Mouse (Mus musculus) hindbrain, embryonic 15.5 days (tissue): ENCODE measurements around the gene Wfdc11. TPM values are rescaled to one million over a fixed set of nuclear protein-coding genes. Genes with fewer than 3 reads are reported as not detected.

ENCODE experiments used
- ATAC-seq: fragments of 200-750 bp; cut with Nextera tagmentation; 2 replicates; pipeline ENCODE4 v1.8.0; 2017; ENCODE audit warnings: low read depth, moderate number of reproducible peaks, moderate TSS enrichment; ENCODE audit not compliant: low FRiP score
- H3K27ac ChIP-seq: fragments of 300-500 bp; sonication (generic); replicated peaks from 2 replicates; pipeline ENCODE4 v1.5.1; 2015; ENCODE audit warnings: mild to moderate bottlenecking, inconsistent platforms
- H3K27me3 ChIP-seq: fragments of 300-500 bp; sonication (generic); 2 replicates; pipeline ENCODE4 v1.6.1; 2015; ENCODE audit warnings: control low read depth, inconsistent platforms
- H3K36me3 ChIP-seq: fragments of 300-500 bp; sonication (generic); 2 replicates; pipeline ENCODE4 v1.6.1; 2015; ENCODE audit warnings: control low read depth, inconsistent platforms
- H3K4me1 ChIP-seq: fragments of 300-500 bp; sonication (generic); replicated peaks from 2 replicates; pipeline ENCODE4 v1.6.1; 2015; ENCODE audit warnings: control low read depth, inconsistent platforms
- H3K4me2 ChIP-seq: fragments of 300-500 bp; sonication (generic); 2 replicates; pipeline ENCODE4 v1.6.1; 2015; ENCODE audit warnings: moderate library complexity, mild to moderate bottlenecking, inconsistent platforms
- H3K4me3 ChIP-seq: fragments of 300-500 bp; sonication (generic); 2 replicates; pipeline ENCODE4 v1.5.1; 2015; ENCODE audit warnings: mild to moderate bottlenecking, inconsistent platforms
- H3K9ac ChIP-seq: fragments of 300-500 bp; sonication (generic); 2 replicates; pipeline ENCODE4 v1.6.1; 2015; ENCODE audit warnings: inconsistent platforms
- H3K9me3 ChIP-seq: fragments of 300-500 bp; sonication (generic); 2 replicates; pipeline ENCODE4 v1.6.1; 2016; ENCODE audit warnings: control low read depth, inconsistent platforms
- WGBS: fragments of 180-500 bp; shearing (Covaris S2); methylation state at CpG from one replicate; pipeline ENCODE4 v1.1.7; 2015; 5-methylcytosine and 5-hydroxymethylcytosine counted together
- polyA plus RNA-seq: library from polyadenylated mRNA; unstranded; fragments of >200 nt; fragmentation: Nextera tagmentation; extraction: Ambion mirVana; gene quantifications from 2 replicates; pipeline ENCODE4 v1.2.1, GENCODE M21; 2015

Gene Wfdc11
- polyA plus RNA-seq, 1 experiment from 2014 or later = not detected

- WGBS = 24% methylated on average over 19 of the region's 19 CpGs
Measured at GRCm38 (mm10) chr2:164678848-164679625, 5.2 kb upstream of the Wfdc11 start.

DNA sequence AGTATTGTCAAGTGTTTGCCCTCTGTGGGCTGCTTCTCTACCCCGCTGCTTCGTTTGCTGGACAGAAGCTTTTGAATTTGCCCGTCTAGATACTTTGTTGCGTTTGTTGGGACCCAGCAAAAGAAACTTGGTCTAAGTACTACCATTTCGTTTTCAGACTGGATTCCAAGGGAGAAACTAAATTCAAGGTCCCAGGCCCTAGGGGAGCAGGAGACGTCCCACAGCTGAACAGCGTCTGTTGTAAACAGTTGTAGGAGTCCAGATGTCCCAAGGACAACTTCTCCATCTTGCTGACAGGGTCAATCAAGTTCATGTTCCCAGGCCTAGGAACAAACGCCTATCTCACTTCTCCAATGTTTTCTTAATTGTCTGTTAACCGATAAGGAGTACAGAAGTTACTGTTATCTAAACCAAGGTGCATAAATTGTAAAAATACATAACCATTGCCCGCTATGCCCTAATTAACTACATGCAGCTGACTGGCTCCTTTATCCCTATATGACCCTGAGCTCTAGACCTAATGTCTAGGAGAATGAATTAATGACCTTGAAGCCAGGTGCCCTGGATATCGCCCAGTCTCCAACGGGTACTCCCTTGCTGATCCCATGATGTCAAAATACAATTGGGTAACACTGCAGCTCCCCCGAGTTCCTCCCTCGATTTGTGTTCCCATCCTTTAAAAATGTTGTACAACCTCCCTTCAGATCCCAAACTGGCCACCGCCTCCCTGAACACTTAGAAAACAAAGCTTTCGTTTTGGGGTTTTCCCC, 3.2 kb upstream of the Wfdc11 start:
- H3K4me2 ChIP-seq = no peak overlapping the region
- ATAC-seq = no peak
- WGBS = 89% methylated on average over 16 of the region's 16 CpGs

More at GRCm38 (mm10) chr2:164678848-164679625, 5.2 kb upstream of the Wfdc11 start:
- peak; percentile 71 for ATAC-seq
- Histone ChIP-seq H3K27me3 (no peaks in the 10 kb centered on the region), H3K27ac (no peak overlapping the region), H3K9ac (no peak overlapping the region), H3K4me3 (peak overlapping the region; percentile 33), H3K36me3 (no peaks in the 10 kb centered on the region), H3K4me1 (peaks cover 9% of the 10 kb centered on the region), H3K9me3 (no peaks in the 10 kb centered on the region), H3K4me2 (peak overlapping the region; percentile 50)

GRCm38 (mm10) chr2:164676103-164676502, 2.2 kb upstream of the Wfdc11 start:
- Histone ChIP-seq H3K36me3 (no peaks in the 10 kb centered on the region), H3K4me3 (no peak overlapping the region), H3K4me2 (no peak overlapping the region), H3K4me1 (peaks cover 9% of the 10 kb centered on the region), H3K27me3 (no peaks in the 10 kb centered on the region), H3K27ac (no peak overlapping the region), H3K9me3 (no peaks in the 10 kb centered on the region), H3K9ac (no peak overlapping the region)
- ATAC-seq = no peak
- 80% methylated on average over 7 of the region's 7 CpGs for WGBS

More for the DNA sequence above, 3.2 kb upstream of the Wfdc11 start:
- H3K4me1 ChIP-seq = peaks cover 9% of the 10 kb centered on the region
- H3K4me3 ChIP-seq = no peak overlapping the region
- no peaks in the 10 kb centered on the region for H3K36me3 ChIP-seq
- H3K27me3 ChIP-seq = no peaks in the 10 kb centered on the region
- H3K27ac ChIP-seq = no peak overlapping the region
- no peak overlapping the region for H3K9ac ChIP-seq
- H3K9me3 ChIP-seq = no peaks in the 10 kb centered on the region

DNA sequence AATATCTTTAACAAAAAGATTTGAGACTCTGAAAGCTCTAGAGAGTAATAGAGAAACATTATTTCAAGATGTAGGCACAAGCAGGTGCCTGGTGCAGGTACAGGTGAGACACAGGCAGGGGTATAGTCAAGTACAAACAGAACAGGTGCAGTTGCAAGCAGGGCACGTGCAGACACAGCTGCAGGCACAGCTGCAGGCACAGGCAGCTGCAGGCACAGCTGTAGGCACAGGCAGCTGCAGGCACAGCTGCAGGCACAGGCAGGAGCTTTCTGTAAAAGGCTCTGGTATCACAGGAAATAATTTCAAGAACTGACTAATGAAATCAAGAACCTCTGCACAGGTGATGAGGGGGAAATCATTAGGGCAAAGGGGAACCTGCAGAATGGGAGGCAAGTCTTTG, 2.9 kb downstream of the Wfdc11 start:
- Histone ChIP-seq H3K4me2 (no peak overlapping the region), H3K4me1 (no peaks in the 10 kb centered on the region), H3K27ac (no peak overlapping the region), H3K9ac (no peak overlapping the region), H3K9me3 (no peaks in the 10 kb centered on the region), H3K27me3 (no peaks in the 10 kb centered on the region), H3K36me3 (no peaks in the 10 kb centered on the region), H3K4me3 (no peak overlapping the region)
- 15% methylated on average over 1 of the region's 1 CpGs for WGBS
- ATAC-seq = no peak

DNA sequence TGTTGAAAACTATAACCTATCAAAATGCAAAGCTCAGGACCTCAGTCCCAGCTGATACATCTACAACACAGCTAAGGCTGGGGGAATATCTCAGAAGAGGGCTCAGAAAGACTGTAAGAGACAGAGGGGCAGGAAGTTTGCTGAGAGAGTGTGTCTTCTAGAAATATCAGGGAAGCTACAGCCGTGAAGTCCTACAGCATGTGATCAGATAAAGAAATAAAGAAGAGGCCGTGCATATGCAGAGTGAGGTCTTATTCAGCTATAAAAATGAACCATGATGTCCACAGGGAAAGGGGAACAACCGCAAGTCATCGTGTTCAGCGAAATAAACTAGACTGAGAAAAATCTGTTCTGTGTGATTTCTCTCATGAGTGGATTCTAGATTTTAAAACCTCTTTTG, 3.6 kb downstream of the Wfdc11 start:
- 89% methylated on average over 5 of the region's 5 CpGs for WGBS
- H3K4me3 ChIP-seq = no peak overlapping the region

GRCm38 (mm10) chr2:164664851-164665250, 9.0 kb downstream of the Wfdc11 start:
- ATAC-seq = no peak
- 90% methylated on average over 7 of the region's 7 CpGs for WGBS
- no peaks in the 10 kb centered on the region for H3K36me3 ChIP-seq
- no peaks in the 10 kb centered on the region for H3K27me3 ChIP-seq
- no peaks in the 10 kb centered on the region for H3K9me3 ChIP-seq
- no peak overlapping the region for H3K27ac ChIP-seq
- H3K4me1 ChIP-seq = no peaks in the 10 kb centered on the region
- no peak overlapping the region for H3K4me3 ChIP-seq
- no peak overlapping the region for H3K9ac ChIP-seq
- H3K4me2 ChIP-seq = no peak overlapping the region

More for the DNA sequence above, 3.6 kb downstream of the Wfdc11 start:
- Histone ChIP-seq H3K9me3 (no peaks in the 10 kb centered on the region), H3K27me3 (no peaks in the 10 kb centered on the region), H3K36me3 (no peaks in the 10 kb centered on the region), H3K4me1 (no peaks in the 10 kb centered on the region), H3K4me2 (no peak overlapping the region), H3K9ac (no peak overlapping the region), H3K27ac (no peak overlapping the region)
- ATAC-seq = no peak

DNA sequence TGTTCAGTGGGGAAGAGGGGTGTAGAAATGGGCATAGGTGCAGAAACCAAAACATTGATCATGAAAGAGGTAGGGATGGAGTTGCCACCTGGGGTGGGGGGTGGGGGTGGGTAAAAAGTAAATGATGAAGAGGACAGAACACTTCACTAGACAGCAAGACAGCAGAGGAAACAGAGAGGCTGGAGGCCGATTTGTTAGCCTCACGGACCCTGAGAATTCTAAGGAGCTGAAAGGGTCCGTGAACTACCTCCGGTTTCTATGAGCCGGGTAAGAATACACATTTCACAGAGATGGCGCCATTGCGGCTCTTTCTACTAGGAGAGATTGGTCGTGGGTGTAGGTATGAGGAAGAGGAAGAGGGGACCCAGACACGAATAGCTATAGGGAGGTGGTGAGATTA, 17.4 kb downstream of the Wfdc11 start, which contains the start of gene Wfdc9:
Gene Wfdc9, minus strand, starts transcription at position 101 of the 400 bp plus-strand sequence.
- no peak within 1 kb of the TSS for H3K4me3 ChIP-seq
- H3K27ac ChIP-seq = no peak within 1 kb of the TSS
- no peak within 1 kb of the TSS for H3K4me2 ChIP-seq
- H3K4me1 ChIP-seq = no peaks in the 10 kb centered on the region
- no peak within 1 kb of the TSS for H3K9ac ChIP-seq
- no peaks in the 10 kb centered on the region for H3K36me3 ChIP-seq
- no peak for ATAC-seq
- WGBS = 86% methylated on average over 9 of the region's 9 CpGs
- no peaks in the 10 kb centered on the region for H3K27me3 ChIP-seq
- no peaks in the 10 kb centered on the region for H3K9me3 ChIP-seq

GRCm38 (mm10) chr2:164655858-164656257, 18.0 kb downstream of the Wfdc11 start, which contains the start of gene Wfdc10:
Gene Wfdc10, plus strand, starts transcription at chr2:164656046.
- Histone ChIP-seq H3K36me3 (no peaks in the 10 kb centered on the region), H3K4me2 (no peak within 1 kb of the TSS), H3K4me3 (no peak within 1 kb of the TSS), H3K9me3 (no peaks in the 10 kb centered on the region), H3K4me1 (no peaks in the 10 kb centered on the region), H3K27me3 (no peaks in the 10 kb centered on the region), H3K27ac (no peak within 1 kb of the TSS), H3K9ac (no peak within 1 kb of the TSS)
- WGBS = 21% methylated on average over 11 of the region's 11 CpGs
- ATAC-seq = no peak

- Histone ChIP-seq H3K27me3 (no peaks in the 10 kb centered on the region), H3K4me2 (no peak overlapping the region), H3K9me3 (no peaks in the 10 kb centered on the region), H3K36me3 (no peaks in the 10 kb centered on the region), H3K4me3 (no peak overlapping the region), H3K4me1 (no peaks in the 10 kb centered on the region), H3K27ac (no peak overlapping the region), H3K9ac (no peak overlapping the region)
- 72% methylated on average over 13 of the region's 13 CpGs for WGBS
- ATAC-seq = no peak
Measured at GRCm38 (mm10) chr2:164641881-164642673, 31.8 kb downstream of the Wfdc11 start.

DNA sequence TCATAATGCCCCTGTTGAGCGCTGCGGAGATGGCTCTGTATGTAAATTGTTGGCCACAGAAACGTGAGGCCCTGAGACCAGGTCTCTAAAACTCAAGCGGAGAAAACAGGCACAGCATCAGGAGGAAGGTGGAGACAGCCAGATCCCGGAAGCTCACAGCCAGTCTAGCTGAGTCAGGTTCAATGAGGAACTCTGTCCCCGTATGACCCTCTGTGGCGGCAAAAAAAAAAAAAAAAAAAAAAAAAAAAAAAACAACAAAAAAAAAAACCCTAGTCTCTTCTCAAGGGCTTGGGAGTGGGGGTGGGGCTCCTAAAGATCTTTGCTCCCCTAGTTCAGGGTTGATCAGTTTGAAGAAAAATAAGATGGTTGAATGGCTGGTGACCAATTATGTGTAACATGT, 32.8 kb downstream of the Wfdc11 start:
- WGBS = 75% methylated on average over 7 of the region's 7 CpGs
- no peak for ATAC-seq
- no peak overlapping the region for H3K27ac ChIP-seq

DNA sequence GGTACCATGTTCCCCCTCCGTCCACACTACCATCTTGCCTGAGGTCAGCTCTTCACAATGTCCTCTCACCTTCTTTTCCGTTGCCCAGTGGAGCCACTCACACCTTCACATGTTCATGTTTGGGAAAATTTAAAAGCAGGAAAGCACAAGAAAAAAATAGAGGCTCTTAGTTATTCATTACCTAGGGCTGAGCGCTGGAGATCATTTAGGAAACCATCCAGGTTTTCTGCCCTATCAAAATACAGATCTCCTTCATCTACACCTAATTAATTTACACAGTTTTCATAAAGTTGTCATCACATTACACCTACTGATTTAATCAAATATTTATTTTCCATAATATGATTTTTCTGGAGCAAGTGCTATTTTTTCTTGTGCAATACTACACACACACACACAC, 35.2 kb downstream of the Wfdc11 start, which contains the start of gene Wfdc16:
Gene Wfdc16, minus strand, starts transcription at position 101 of the 400 bp plus-strand sequence.
- Histone ChIP-seq H3K4me3 (no peak within 1 kb of the TSS), H3K27ac (no peak within 1 kb of the TSS), H3K4me2 (no peak within 1 kb of the TSS), H3K27me3 (no peaks in the 10 kb centered on the region), H3K4me1 (no peaks in the 10 kb centered on the region), H3K36me3 (no peaks in the 10 kb centered on the region), H3K9ac (no peak within 1 kb of the TSS), H3K9me3 (no peaks in the 10 kb centered on the region)
- WGBS = 90% methylated on average over 3 of the region's 3 CpGs
- ATAC-seq = no peak

More for the DNA sequence above, 32.8 kb downstream of the Wfdc11 start:
- Histone ChIP-seq H3K4me2 (no peak overlapping the region), H3K4me3 (no peak overlapping the region), H3K27me3 (no peaks in the 10 kb centered on the region), H3K9me3 (no peaks in the 10 kb centered on the region), H3K36me3 (no peaks in the 10 kb centered on the region), H3K9ac (no peak overlapping the region), H3K4me1 (no peaks in the 10 kb centered on the region)
